Mouse (Mus musculus) B cell, adult 67 days (primary cell): ENCODE results near the gene 5530401A14Rik. TPM values are rescaled to one million over a fixed set of nuclear protein-coding genes. Genes with fewer than 3 reads are reported as not detected.

ENCODE experiments used
- total RNA-seq, 2 experiments: library from RNA; stranded (reverse); gene quantifications; 4 replicates each; pipeline ENCODE4 v1.2.4; 2023

Gene 5530401A14Rik
- total RNA-seq: under 1 TPM in 1 of 2 experiments, not detected in 1; 0.30 TPM

GRCm38 (mm10) chr11:81860250-81860972 is at the start of gene 5530401A14Rik:
Gene 5530401A14Rik (plus strand): TSS chr11:81860673.

Other genes with a start within 250 kb of the 5530401A14Rik start
- not detected for gene Asic2, start 107.8 kb downstream of the 5530401A14Rik start, total RNA-seq
- gene Ccl2, start 174.9 kb downstream of the 5530401A14Rik start, total RNA-seq: not detected
- gene Gm17268, start 177.9 kb downstream of the 5530401A14Rik start, total RNA-seq: not detected
- not detected for gene Ccl7, start 185.0 kb downstream of the 5530401A14Rik start, total RNA-seq
- gene Ccl11, start 197.2 kb downstream of the 5530401A14Rik start, total RNA-seq: not detected
- gene Ccl12, start 241.2 kb downstream of the 5530401A14Rik start, total RNA-seq: not detected